Mouse (Mus musculus): ENCODE data around the gene Smagp. TPM values are rescaled to one million over a fixed set of nuclear protein-coding genes. Genes with fewer than 3 reads are reported as not detected.

The Smagp gene
- total RNA-seq, 2 experiments from 2014 or later = 13.7 to 15.5 TPM

- DNase-seq (ENCODE audit: low spot score) = no peak
- intact Hi-C loops (cut with DNase I) = no loop called here
Measured at GRCm38 (mm10) chr15:100666851-100667250, 30.1 kb upstream of the Smagp start.

- no peak for DNase-seq (ENCODE audit: low spot score)
Measured at GRCm38 (mm10) chr15:100666219-100666696, 29.5 kb upstream of the Smagp start.

GRCm38 (mm10) chr15:100665411-100666218 lies 28.9 kb upstream of the Smagp start:
- DNase-seq (ENCODE audit: low spot score) = no peak
- intact Hi-C loops (cut with DNase I) = no loop called here

More at GRCm38 (mm10) chr15:100666219-100666696, 29.5 kb upstream of the Smagp start:
- intact Hi-C loops (cut with DNase I) = no loop called here

GRCm38 (mm10) chr15:100664813-100665274 lies 28.1 kb upstream of the Smagp start:
- intact Hi-C loops (cut with DNase I) = no loop called here
- DNase-seq (ENCODE audit: low spot score) = no peak

GRCm38 (mm10) chr15:100660805-100661204 lies 24.1 kb upstream of the Smagp start:
- no peak for DNase-seq (ENCODE audit: low spot score)
- intact Hi-C loops (cut with DNase I) = no loop called here

GRCm38 (mm10) chr15:100660306-100660705 lies 23.6 kb upstream of the Smagp start:
- no peak for DNase-seq (ENCODE audit: low spot score)
- intact Hi-C loops (cut with DNase I) = no loop called here

GRCm38 (mm10) chr15:100655201-100655600 lies 18.5 kb upstream of the Smagp start:
- DNase-seq (ENCODE audit: low spot score) = no peak
- intact Hi-C loops (cut with DNase I) = no loop called here

- DNase-seq (ENCODE audit: low spot score) = no peak
- intact Hi-C loops (cut with DNase I) = no loop called here
Measured at GRCm38 (mm10) chr15:100654271-100654670, 17.5 kb upstream of the Smagp start.

GRCm38 (mm10) chr15:100651610-100652009 lies 14.9 kb upstream of the Smagp start:
- DNase-seq (ENCODE audit: low spot score) = no peak
- intact Hi-C loops (cut with DNase I) = no loop called here

- intact Hi-C loops (cut with DNase I) = no loop called here
- no peak for DNase-seq (ENCODE audit: low spot score)
Measured at GRCm38 (mm10) chr15:100650111-100650510, 13.4 kb upstream of the Smagp start.

- no peak for DNase-seq (ENCODE audit: low spot score)
- intact Hi-C loops (cut with DNase I) = no loop called here
Measured at GRCm38 (mm10) chr15:100646161-100646560, 9.4 kb upstream of the Smagp start.

GRCm38 (mm10) chr15:100642451-100642850 lies 5.7 kb upstream of the Smagp start:
- no peak for DNase-seq (ENCODE audit: low spot score)
- intact Hi-C loops (cut with DNase I) = no loop called here

GRCm38 (mm10) chr15:100641226-100641810 lies 4.6 kb upstream of the Smagp start:
- no peak for DNase-seq (ENCODE audit: low spot score)
- intact Hi-C loops (cut with DNase I) = no loop called here

- no peak for DNase-seq (ENCODE audit: low spot score)
- intact Hi-C loops (cut with DNase I) = loop anchor here (5.0 kb wide), 1 partner anchor 42 kb away; no protein-coding TSS in a partner anchor
Measured at GRCm38 (mm10) chr15:100639972-100640750, 3.4 kb upstream of the Smagp start.

GRCm38 (mm10) chr15:100637661-100638060 lies 921 bp upstream of the Smagp start:
- no peak for DNase-seq (ENCODE audit: low spot score)
- intact Hi-C loops (cut with DNase I) = loop anchor here (5.0 kb wide), 1 partner anchor 45 kb away; no protein-coding TSS in a partner anchor

GRCm38 (mm10) chr15:100635851-100636645 lies 692 bp downstream of the Smagp start:
- intact Hi-C loops (cut with DNase I) = loop anchor here (5.0 kb wide), 1 partner anchor 46 kb away; no protein-coding TSS in a partner anchor
- no peak for DNase-seq (ENCODE audit: low spot score)

- DNase-seq (ENCODE audit: low spot score) = no peak
- intact Hi-C loops (cut with DNase I) = loop anchor here (5.0 kb wide), 1 partner anchor 47 kb away; no protein-coding TSS in a partner anchor
Measured at GRCm38 (mm10) chr15:100635239-100635638, 1.5 kb downstream of the Smagp start.

GRCm38 (mm10) chr15:100633341-100633740 lies 3.4 kb downstream of the Smagp start:
- no peak for DNase-seq (ENCODE audit: low spot score)
- intact Hi-C loops (cut with DNase I) = no loop called here

GRCm38 (mm10) chr15:100632323-100632722 lies 4.4 kb downstream of the Smagp start:
- no peak for DNase-seq (ENCODE audit: low spot score)
- intact Hi-C loops (cut with DNase I) = no loop called here
